Mouse (Mus musculus): ENCODE results near the gene Pm20d2. TPM values are rescaled to one million over a fixed set of nuclear protein-coding genes. Genes with fewer than 3 reads are reported as not detected.
A peak's percentile ranks its signal among the peaks of the same experiment; 100 is the strongest.

Pm20d2 gene
- polyA plus RNA-seq, 1 experiment: not detected

DNA sequence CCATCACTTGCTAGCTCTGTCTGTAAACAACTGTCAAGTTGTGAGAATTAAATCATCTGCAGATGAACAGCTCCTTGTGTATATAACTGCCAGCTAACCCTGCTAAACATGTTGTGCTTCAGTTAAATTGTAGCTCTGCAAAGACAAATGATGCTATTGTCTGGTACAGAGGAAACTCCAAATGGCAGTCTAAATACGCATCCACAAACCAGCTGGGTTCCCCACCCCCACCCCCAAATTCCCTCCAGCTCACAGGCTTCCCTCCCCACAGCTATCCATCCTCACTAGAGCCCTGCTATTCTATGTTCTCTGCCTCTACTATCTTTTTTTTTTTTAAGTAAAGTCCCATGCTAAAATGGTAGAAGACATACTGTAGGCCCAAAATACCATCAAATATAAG, 32.3 kb upstream of the Pm20d2 start:
- Histone ChIP-seq H3K79me2 (ENCODE audit: control insufficient read depth, insufficient read depth) (no peaks in the 10 kb centered on the region), H3K4me2 (ENCODE audit: low read depth) (no peak overlapping the region), H3K27me3 (ENCODE audit: control insufficient read depth, insufficient read depth, insufficient read length) (peaks cover 13% of the 10 kb centered on the region), H3ac (ENCODE audit: control insufficient read depth, insufficient read length) (no peak overlapping the region), H3K4me3 (no peak overlapping the region), H3K36me3 (ENCODE audit: control insufficient read depth, insufficient read depth) (no peaks in the 10 kb centered on the region)
- TF ChIP-seq POLR2AphosphoS2 (IDR thresholded peaks at IDR 0.05; ENCODE audit: insufficient read length, low read depth) (no peak), USF1 (IDR thresholded peaks at IDR 0.05; ENCODE audit: low read depth) (no peak), CEBPB (IDR thresholded peaks at IDR 0.05; ENCODE audit: insufficient read depth, poor library complexity, severe bottlenecking) (no peak), MYOD1 (IDR thresholded peaks at IDR 0.05; ENCODE audit: control insufficient read depth in 1 of 3, insufficient read length in 2 of 3, low read depth in 2 of 3) (no peak)

DNA sequence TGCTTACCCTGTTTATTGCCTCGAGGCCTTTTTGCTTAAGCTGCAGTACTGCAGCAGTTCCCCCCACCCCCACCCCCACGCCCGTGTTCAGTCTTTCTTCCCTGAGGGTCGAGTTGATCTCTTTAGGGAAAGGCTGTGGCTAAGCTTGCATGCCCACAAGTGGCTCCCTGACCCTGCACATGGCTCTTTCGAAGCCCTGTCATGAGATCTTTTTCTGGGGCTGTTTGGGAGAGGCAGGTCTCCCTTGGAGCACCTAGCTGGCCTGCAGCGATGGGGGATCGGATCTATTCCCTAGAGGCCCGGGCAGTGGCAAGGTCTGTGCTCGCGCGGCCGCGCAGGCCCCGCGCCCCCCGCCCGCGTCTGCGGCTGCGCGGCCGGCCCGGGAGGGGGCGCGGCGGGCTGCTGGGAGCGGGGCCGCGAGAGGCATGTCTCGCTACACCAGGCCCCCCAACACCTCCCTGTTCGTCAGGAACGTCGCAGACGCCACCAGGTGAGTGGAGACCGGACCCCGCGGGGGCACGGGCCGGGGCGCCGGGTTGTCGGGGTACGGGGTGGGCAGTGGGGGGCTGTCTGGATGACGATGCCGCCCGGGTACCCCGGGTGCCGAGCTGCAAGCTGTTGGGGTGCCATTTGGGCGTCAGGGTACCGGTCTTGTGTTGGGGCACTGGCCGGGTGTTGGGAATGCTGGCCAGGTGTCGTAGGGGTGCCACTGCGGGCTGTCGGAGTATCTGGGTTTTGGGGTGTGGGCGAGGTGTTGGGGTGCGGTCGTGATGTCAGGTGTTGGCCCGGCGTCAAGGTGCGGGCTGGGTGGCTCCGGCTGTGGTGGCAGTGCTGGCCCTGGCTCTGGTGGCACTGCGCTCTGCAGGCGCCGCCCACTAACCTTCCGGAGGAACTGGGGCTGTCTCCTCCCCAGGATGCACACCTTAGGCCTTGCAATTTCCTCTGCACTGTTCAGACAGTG, 19.6 kb upstream of the Pm20d2 start, which contains the start of gene Srsf12:
Srsf12 (plus strand) TSS at position 111 of the 961 bp plus-strand sequence.
- no peak within 1 kb of the TSS for H3K4me2 ChIP-seq (ENCODE audit: low read depth)
- no peaks in the 10 kb centered on the region for H3K79me2 ChIP-seq (ENCODE audit: control insufficient read depth, insufficient read depth)
- TF ChIP-seq TCF3 (IDR thresholded peaks at IDR 0.05; ENCODE audit: insufficient read length, low read depth) (no peak), MYOG (IDR thresholded peaks at IDR 0.05; ENCODE audit: control insufficient read depth in 1 of 3, insufficient read depth in 1 of 3, insufficient read length in 2 of 3, low read depth in 2 of 3) (peak in 1 of 3 experiments; percentile 19)
- H3K27me3 ChIP-seq (ENCODE audit: control insufficient read depth, insufficient read depth, insufficient read length): peaks cover 16% of the 10 kb centered on the region
- no peak within 1 kb of the TSS for H3K4me3 ChIP-seq
- H3K36me3 ChIP-seq (ENCODE audit: control insufficient read depth, insufficient read depth): no peaks in the 10 kb centered on the region
- no peak within 1 kb of the TSS for H3ac ChIP-seq (ENCODE audit: control insufficient read depth, insufficient read length)

DNA sequence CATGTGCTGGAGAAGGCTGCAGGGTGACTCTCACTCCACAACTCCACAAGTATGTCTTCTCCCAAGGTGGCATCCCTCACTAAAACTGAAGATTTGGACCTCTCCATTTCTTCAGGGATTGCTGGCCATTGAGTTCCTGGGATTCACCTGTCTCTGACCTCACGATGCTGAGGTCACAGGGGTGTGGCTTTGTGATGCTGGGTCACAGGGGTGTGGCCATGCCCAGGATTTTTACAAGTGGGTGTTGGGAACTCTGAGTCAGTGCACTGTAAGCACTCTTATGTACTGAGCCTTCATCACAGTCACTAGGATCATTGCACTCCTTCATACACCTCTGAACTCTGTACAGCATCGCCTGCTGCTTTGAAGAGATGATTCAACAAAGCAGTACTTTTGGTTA, 18.0 kb upstream of the Pm20d2 start:
- peaks cover 16% of the 10 kb centered on the region for H3K27me3 ChIP-seq (ENCODE audit: control insufficient read depth, insufficient read depth, insufficient read length)
- no peak overlapping the region for H3K4me2 ChIP-seq (ENCODE audit: low read depth)
- no peaks in the 10 kb centered on the region for H3K79me2 ChIP-seq (ENCODE audit: control insufficient read depth, insufficient read depth)
- TF ChIP-seq MYOD1 (IDR thresholded peaks at IDR 0.05; ENCODE audit: control insufficient read depth in 1 of 3, insufficient read length in 2 of 3, low read depth in 2 of 3) (no peak), E2F4 (IDR thresholded peaks at IDR 0.05; ENCODE audit: insufficient read depth) (no peak), SRF (IDR thresholded peaks at IDR 0.05; ENCODE audit: control insufficient read depth, insufficient read length, low read depth) (no peak), MYOG (IDR thresholded peaks at IDR 0.05; ENCODE audit: control insufficient read depth in 1 of 3, insufficient read depth in 1 of 3, insufficient read length in 2 of 3, low read depth in 2 of 3) (no peak), TCF12 (IDR thresholded peaks at IDR 0.05; ENCODE audit: insufficient read depth, poor library complexity, severe bottlenecking) (no peak), TCF3 (IDR thresholded peaks at IDR 0.05; ENCODE audit: insufficient read length, low read depth) (no peak), POLR2A (IDR thresholded peaks at IDR 0.05; ENCODE audit: insufficient read length, low read depth) (no peak)
- no peaks in the 10 kb centered on the region for H3K36me3 ChIP-seq (ENCODE audit: control insufficient read depth, insufficient read depth)
- no peak overlapping the region for H3ac ChIP-seq (ENCODE audit: control insufficient read depth, insufficient read length)
- H3K4me3 ChIP-seq: no peak overlapping the region

DNA sequence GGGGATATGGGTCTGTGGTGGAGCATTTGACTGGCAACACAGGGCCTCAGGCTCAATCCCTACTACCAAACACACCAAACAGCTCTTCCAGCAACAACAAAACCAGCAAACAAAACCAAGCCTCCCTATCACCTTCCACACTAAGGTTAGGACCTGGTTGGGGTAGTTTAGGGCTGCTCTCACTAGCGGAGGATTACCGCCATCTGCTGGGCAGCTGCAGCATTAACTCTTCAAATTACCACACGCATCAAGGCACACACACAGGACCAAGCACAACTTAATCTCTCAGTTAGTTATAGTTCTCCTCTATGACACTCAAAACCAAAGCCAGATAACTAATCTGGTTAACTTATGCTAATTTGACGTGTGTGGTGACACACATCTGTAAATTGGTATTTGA, 15.1 kb upstream of the Pm20d2 start:
- H3ac ChIP-seq (ENCODE audit: control insufficient read depth, insufficient read length): no peak overlapping the region
- no peak overlapping the region for H3K4me3 ChIP-seq
- no peak overlapping the region for H3K4me2 ChIP-seq (ENCODE audit: low read depth)
- peaks cover 15% of the 10 kb centered on the region for H3K27me3 ChIP-seq (ENCODE audit: control insufficient read depth, insufficient read depth, insufficient read length)
- H3K79me2 ChIP-seq (ENCODE audit: control insufficient read depth, insufficient read depth): no peaks in the 10 kb centered on the region
- no peak for TF ChIP-seq TCF12 (IDR thresholded peaks at IDR 0.05; ENCODE audit: insufficient read depth, poor library complexity, severe bottlenecking)
- no peak for TF ChIP-seq POLR2AphosphoS2 (IDR thresholded peaks at IDR 0.05; ENCODE audit: insufficient read length, low read depth)
- no peak for TF ChIP-seq E2F4 (IDR thresholded peaks at IDR 0.05; ENCODE audit: insufficient read depth)
- no peaks in the 10 kb centered on the region for H3K36me3 ChIP-seq (ENCODE audit: control insufficient read depth, insufficient read depth)

DNA sequence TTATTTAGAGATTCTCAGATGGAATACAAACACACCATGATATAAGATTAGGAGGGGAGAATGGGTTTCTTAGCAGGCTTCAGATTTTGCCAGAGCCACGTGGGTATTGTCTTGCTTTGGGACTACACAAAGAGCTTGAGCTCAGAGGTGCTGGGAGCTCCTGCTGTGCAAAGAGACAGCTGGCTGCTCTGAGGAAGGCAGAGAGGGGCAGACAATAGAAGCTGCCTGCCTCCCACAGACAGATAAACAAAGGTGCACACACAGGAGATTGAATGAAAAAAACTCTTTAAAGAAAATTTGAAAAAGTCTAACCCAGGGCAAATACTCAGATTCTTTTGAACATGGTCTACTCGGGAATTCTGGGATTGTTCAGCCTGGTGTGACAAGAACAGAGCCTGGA, 8.6 kb upstream of the Pm20d2 start:
- H3K27me3 ChIP-seq (ENCODE audit: control insufficient read depth, insufficient read depth, insufficient read length): peaks cover 13% of the 10 kb centered on the region
- no peaks in the 10 kb centered on the region for H3K79me2 ChIP-seq (ENCODE audit: control insufficient read depth, insufficient read depth)
- no peak overlapping the region for H3ac ChIP-seq (ENCODE audit: control insufficient read depth, insufficient read length)
- no peak for TF ChIP-seq MAX (IDR thresholded peaks at IDR 0.05; ENCODE audit: low read depth)
- TF ChIP-seq E2F4 (IDR thresholded peaks at IDR 0.05; ENCODE audit: insufficient read depth): no peak
- TF ChIP-seq CEBPB (IDR thresholded peaks at IDR 0.05; ENCODE audit: insufficient read depth, poor library complexity, severe bottlenecking): no peak
- no peak for TF ChIP-seq REST (IDR thresholded peaks at IDR 0.05; ENCODE audit: insufficient read depth, insufficient read length)
- TF ChIP-seq MYOG (IDR thresholded peaks at IDR 0.05; ENCODE audit: control insufficient read depth in 1 of 3, insufficient read depth in 1 of 3, insufficient read length in 2 of 3, low read depth in 2 of 3): no peak
- no peak for TF ChIP-seq TCF12 (IDR thresholded peaks at IDR 0.05; ENCODE audit: insufficient read depth, poor library complexity, severe bottlenecking)
- no peak for TF ChIP-seq SRF (IDR thresholded peaks at IDR 0.05; ENCODE audit: control insufficient read depth, insufficient read length, low read depth)
- no peak for TF ChIP-seq MYOD1 (IDR thresholded peaks at IDR 0.05; ENCODE audit: control insufficient read depth in 1 of 3, insufficient read length in 2 of 3, low read depth in 2 of 3)
- no peak for TF ChIP-seq TCF3 (IDR thresholded peaks at IDR 0.05; ENCODE audit: insufficient read length, low read depth)
- no peak for TF ChIP-seq POLR2A (IDR thresholded peaks at IDR 0.05; ENCODE audit: insufficient read length, low read depth)
- no peak for TF ChIP-seq POLR2AphosphoS2 (IDR thresholded peaks at IDR 0.05; ENCODE audit: insufficient read length, low read depth)
- no peak for TF ChIP-seq USF1 (IDR thresholded peaks at IDR 0.05; ENCODE audit: low read depth)
- no peak overlapping the region for H3K4me3 ChIP-seq
- no peak overlapping the region for H3K4me2 ChIP-seq (ENCODE audit: low read depth)
- H3K36me3 ChIP-seq (ENCODE audit: control insufficient read depth, insufficient read depth): no peaks in the 10 kb centered on the region

Data from myocyte (in vitro differentiated cells).